Mouse (Mus musculus) lung, postnatal 0 days (tissue): Measurements from ENCODE around the gene Pof1b. TPM values are rescaled to one million over a fixed set of nuclear protein-coding genes. Genes with fewer than 3 reads are reported as not detected.

Source experiments
- ATAC-seq: fragments of 200-750 bp; cut with Nextera tagmentation; 2 replicates; pipeline ENCODE4 v1.8.0; 2017; ENCODE audit warnings: moderate library complexity
- DNase-seq: peaks from one replicate; pipeline ENCODE4 v3.0.0-alpha.2; 2016; ENCODE audit warnings: low spot score
- H3K27ac ChIP-seq: fragments of 300-500 bp; sonication (generic); 2 replicates; pipeline ENCODE4 v1.5.1; 2014; ENCODE audit warnings: antibody characterized with exemption, mild to moderate bottlenecking, low read length, mixed read lengths
- H3K27me3 ChIP-seq: fragments of 300-500 bp; sonication (generic); replicated peaks from 2 replicates; pipeline ENCODE4 v1.6.1; 2014; ENCODE audit warnings: low read length, mixed read lengths; ENCODE audit not compliant: insufficient read depth
- H3K36me3 ChIP-seq: fragments of 300-500 bp; sonication (generic); 2 replicates; pipeline ENCODE4 v1.6.1; 2014; ENCODE audit warnings: low read length, mixed read lengths; ENCODE audit not compliant: insufficient read depth
- H3K4me1 ChIP-seq: fragments of 300-500 bp; sonication (generic); 2 replicates; pipeline ENCODE4 v1.6.1; 2014; ENCODE audit warnings: antibody characterized with exemption, low read depth, low read length, mixed read lengths; ENCODE audit not compliant: insufficient read depth
- H3K4me2 ChIP-seq: fragments of 300-500 bp; sonication (generic); replicated peaks from 2 replicates; pipeline ENCODE4 v1.6.1; 2014; ENCODE audit warnings: low read depth, mild to moderate bottlenecking, low read length, moderate library complexity, mixed read lengths
- H3K4me3 ChIP-seq: fragments of 300-500 bp; sonication (generic); 2 replicates; pipeline ENCODE4 v1.5.1; 2014; ENCODE audit warnings: low read depth, low read length
- H3K9ac ChIP-seq: fragments of 300-500 bp; sonication (generic); replicated peaks from 2 replicates; pipeline ENCODE4 v1.6.1; 2014; ENCODE audit warnings: low read depth, mild to moderate bottlenecking
- H3K9me3 ChIP-seq: fragments of 300-500 bp; sonication (generic); 2 replicates; pipeline ENCODE4 v1.6.1; 2016; ENCODE audit warnings: low read length, mixed read lengths
- CTCF ChIP-seq: IDR thresholded peaks from 2 replicates; pipeline ENCODE4 v1.5.1; 2016; ENCODE audit warnings: antibody characterized with exemption, mild to moderate bottlenecking
- EP300 ChIP-seq: IDR thresholded peaks from 2 replicates; pipeline ENCODE4 v1.6.1; 2016; ENCODE audit warnings: antibody characterized with exemption, mild to moderate bottlenecking, control low read depth
- WGBS: fragments of 180-500 bp; shearing (Covaris S2); extraction: QIAGEN DNeasy Blood & Tissue Kit; methylation state at CpG from one replicate; pipeline ENCODE4 v1.1.7; 2014; 5-methylcytosine and 5-hydroxymethylcytosine counted together
- polyA plus RNA-seq: library from polyadenylated mRNA; unstranded; fragments of >200 nt; fragmentation: Nextera tagmentation; extraction: Ambion mirVana; gene quantifications from 2 replicates; pipeline ENCODE4 v1.2.1, GENCODE M21; 2015

The Pof1b gene
- polyA plus RNA-seq: 5.9 and 6.0 TPM in 2 replicates

- Histone ChIP-seq H3K9me3 (no peaks in the 10 kb centered on the region), H3K4me3 (no peak within 1 kb of the TSS)
- WGBS: 56% methylated on average over 5 of the region's 5 CpGs
Observed at GRCm38 (mm10) chrX:112698508-112698907, at the start of gene Pof1b. Gene Pof1b, minus strand, starts transcription at chrX:112698651.

GRCm38 (mm10) chrX:112716587-112716986 lies 18.1 kb upstream of the Pof1b start:
- no peaks in the 10 kb centered on the region for H3K4me1 ChIP-seq
- H3K27me3 ChIP-seq: no peaks in the 10 kb centered on the region
- no peaks in the 10 kb centered on the region for H3K9me3 ChIP-seq
- no peak for DNase-seq
- H3K9ac ChIP-seq: no peak overlapping the region
- H3K4me2 ChIP-seq: no peak overlapping the region
- TF ChIP-seq CTCF: no peak
- TF ChIP-seq EP300: no peak
- no peak for ATAC-seq
- no peaks in the 10 kb centered on the region for H3K36me3 ChIP-seq
- no peak overlapping the region for H3K27ac ChIP-seq
- no peak overlapping the region for H3K4me3 ChIP-seq

More at GRCm38 (mm10) chrX:112698508-112698907, at the start of gene Pof1b:
- no peak within 1 kb of the TSS for H3K9ac ChIP-seq
- peak; percentile 8 for DNase-seq
- H3K4me2 ChIP-seq: no peak within 1 kb of the TSS; the same call in 1 of the 2 replicates
- H3K27ac ChIP-seq: no peak within 1 kb of the TSS
- H3K4me1 ChIP-seq: no peaks in the 10 kb centered on the region
- no peak for ATAC-seq
- TF ChIP-seq EP300 (no peak), CTCF (no peak)
- H3K36me3 ChIP-seq: no peaks in the 10 kb centered on the region
- H3K27me3 ChIP-seq: no peaks in the 10 kb centered on the region

GRCm38 (mm10) chrX:112694392-112694791 lies 4.1 kb downstream of the Pof1b start:
- ATAC-seq (peak; percentile 81), DNase-seq (peak; percentile 71)
- H3K4me2 ChIP-seq: no peak overlapping the region
- TF ChIP-seq EP300 (peak; percentile 29; the same call in 1 of the 2 replicates), CTCF (no peak)
- no peak overlapping the region for H3K9ac ChIP-seq
- H3K4me1 ChIP-seq: no peaks in the 10 kb centered on the region
- 48% methylated on average over 1 of the region's 1 CpGs for WGBS
- no peaks in the 10 kb centered on the region for H3K9me3 ChIP-seq
- H3K4me3 ChIP-seq: no peak overlapping the region
- H3K36me3 ChIP-seq: no peaks in the 10 kb centered on the region
- no peaks in the 10 kb centered on the region for H3K27me3 ChIP-seq
- no peak overlapping the region for H3K27ac ChIP-seq

- 23% methylated on average over 5 of the region's 5 CpGs for WGBS
- no peaks in the 10 kb centered on the region for H3K36me3 ChIP-seq
- DNase-seq (peak; percentile 10), ATAC-seq (peak; percentile 72)
- no peaks in the 10 kb centered on the region for H3K9me3 ChIP-seq
- H3K4me1 ChIP-seq: no peaks in the 10 kb centered on the region
- H3K4me3 ChIP-seq: no peak overlapping the region
- H3K9ac ChIP-seq: no peak overlapping the region
- no peak overlapping the region for H3K4me2 ChIP-seq
- TF ChIP-seq CTCF (no peak), EP300 (peak; percentile 25; the same call in 1 of the 2 replicates)
- H3K27ac ChIP-seq: no peak overlapping the region
- no peaks in the 10 kb centered on the region for H3K27me3 ChIP-seq
Observed at GRCm38 (mm10) chrX:112680605-112681004, 17.8 kb downstream of the Pof1b start.

- Histone ChIP-seq H3K9ac (no peak overlapping the region), H3K9me3 (no peaks in the 10 kb centered on the region), H3K4me3 (no peak overlapping the region), H3K27me3 (no peaks in the 10 kb centered on the region), H3K4me1 (no peaks in the 10 kb centered on the region), H3K36me3 (no peaks in the 10 kb centered on the region), H3K27ac (no peak overlapping the region), H3K4me2 (no peak overlapping the region)
- ATAC-seq (peak; percentile 53), DNase-seq (peak; percentile 27)
- TF ChIP-seq CTCF (no peak), EP300 (peak; percentile 85)
- 11% methylated on average over 1 of the region's 1 CpGs for WGBS
Observed at GRCm38 (mm10) chrX:112675525-112675924, 22.9 kb downstream of the Pof1b start.

GRCm38 (mm10) chrX:112601306-112602120 lies 96.9 kb downstream of the Pof1b start:
- Histone ChIP-seq H3K9ac (peak overlapping the region; percentile 44), H3K4me1 (no peaks in the 10 kb centered on the region), H3K36me3 (no peaks in the 10 kb centered on the region), H3K27me3 (no peaks in the 10 kb centered on the region), H3K9me3 (no peaks in the 10 kb centered on the region), H3K4me3 (peak overlapping the region; percentile 57), H3K4me2 (peak overlapping the region; percentile 59), H3K27ac (peak overlapping the region; percentile 71)
- 18% methylated on average over 22 of the region's 81 CpGs for WGBS
- ATAC-seq (peak; percentile 44), DNase-seq (peak; percentile 25)
- no peak for TF ChIP-seq EP300
- no peak for TF ChIP-seq CTCF
